Mouse (Mus musculus) kidney, postnatal 14 days (tissue): ENCODE results near the gene Sept8.

ENCODE experiments used
- DNase-seq: peaks from one replicate; pipeline ENCODE4 v3.0.0; 2022; ENCODE audit warnings: mixed read lengths

Gene Sept8

GRCm38 (mm10) chr11:53519207-53520121 lies at the start of gene Sept8:
TSS of gene Sept8 (plus strand) at chr11:53519257.
- DNase-seq = peak; percentile 73

- no peak for DNase-seq
Observed at GRCm38 (mm10) chr11:53469294-53469967, 49.6 kb upstream of the Sept8 start.

GRCm38 (mm10) chr11:53469968-53470695 lies 48.9 kb upstream of the Sept8 start, which contains the start of gene Gm9837:
TSS of gene Gm9837 (minus strand) at chr11:53470479.
- peak; percentile 91 for DNase-seq

GRCm38 (mm10) chr11:53472709-53473108 lies 46.3 kb upstream of the Sept8 start:
- no peak for DNase-seq

- DNase-seq = no peak
Observed at GRCm38 (mm10) chr11:53475620-53476019, 43.4 kb upstream of the Sept8 start.

- no peak for DNase-seq
Observed at GRCm38 (mm10) chr11:53477833-53478232, 41.2 kb upstream of the Sept8 start.

GRCm38 (mm10) chr11:53478383-53479170 lies 40.5 kb upstream of the Sept8 start:
- no peak for DNase-seq

- no peak for DNase-seq
Observed at GRCm38 (mm10) chr11:53479171-53479782, 39.8 kb upstream of the Sept8 start.

- peak; percentile 70 for DNase-seq
Observed at GRCm38 (mm10) chr11:53479783-53480301, 39.2 kb upstream of the Sept8 start, which contains the start of the genes Gm9945 and Sowaha. TSS of gene Gm9945 (plus strand) at chr11:53480166. TSS of gene Sowaha (minus strand) at chr11:53480274.

- DNase-seq = no peak
Observed at GRCm38 (mm10) chr11:53481088-53481730, 37.8 kb upstream of the Sept8 start.

GRCm38 (mm10) chr11:53483159-53483891 lies 35.7 kb upstream of the Sept8 start:
- DNase-seq = no peak

- DNase-seq = no peak
Observed at GRCm38 (mm10) chr11:53485719-53486118, 33.3 kb upstream of the Sept8 start.

GRCm38 (mm10) chr11:53486351-53486750 lies 32.7 kb upstream of the Sept8 start:
- no peak for DNase-seq

- peak; percentile 61 for DNase-seq
Observed at GRCm38 (mm10) chr11:53486822-53487594, 32.0 kb upstream of the Sept8 start.

- DNase-seq = no peak
Observed at GRCm38 (mm10) chr11:53489007-53489406, 30.1 kb upstream of the Sept8 start.

GRCm38 (mm10) chr11:53489421-53489820 lies 29.6 kb upstream of the Sept8 start:
- no peak for DNase-seq

GRCm38 (mm10) chr11:53491954-53492401 lies 27.1 kb upstream of the Sept8 start:
- DNase-seq = no peak

- no peak for DNase-seq
Observed at GRCm38 (mm10) chr11:53493243-53493955, 25.7 kb upstream of the Sept8 start.

- DNase-seq = no peak
Observed at GRCm38 (mm10) chr11:53495417-53495816, 23.6 kb upstream of the Sept8 start.
